Comparison of ENCODE assay signal across 16 mouse cellular contexts in the genomic region with DNA sequence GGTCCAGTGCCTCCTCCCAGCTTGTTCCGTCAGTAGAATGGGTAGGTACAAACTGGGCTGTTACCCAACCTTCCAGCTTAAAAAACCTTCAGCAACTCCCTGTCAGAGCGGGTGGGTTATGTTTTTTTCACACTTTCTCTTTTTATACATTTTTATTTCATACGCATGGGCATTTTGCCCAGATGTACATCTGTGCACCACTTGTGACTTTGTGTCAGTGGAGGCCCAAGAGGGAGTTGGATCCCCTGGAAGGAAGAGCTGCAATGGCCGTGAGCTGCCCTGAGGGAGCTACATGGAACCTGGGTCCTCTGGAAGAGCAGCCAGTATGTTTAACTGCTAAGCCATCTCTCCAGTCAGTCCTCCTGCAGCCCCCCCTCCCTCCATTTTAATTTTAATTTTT. TPM values are rescaled to one million over a fixed set of nuclear protein-coding genes. Genes with fewer than 3 reads are reported as not detected.
"Had no signal": no experiment of that assay in that cellular context is flagged by ENCODE, and none has a peak within 500 bp of the region (broad histone marks: within the 10 kb centered on the region; RNA-seq: fewer than 3 reads in every experiment).

No protein-coding gene starts in this region.

- H3K27ac ChIP-seq: limb, embryonic 12.5 days; liver, embryonic 14.5 days; midbrain, embryonic 13.5 days had no signal

- H3K4me2 ChIP-seq: limb, embryonic 12.5 days; midbrain, embryonic 13.5 days had no signal

- H3K36me3 ChIP-seq: limb, embryonic 12.5 days; midbrain, embryonic 13.5 days had no signal

- H3K9ac ChIP-seq: limb, embryonic 12.5 days; liver, embryonic 14.5 days; midbrain, embryonic 13.5 days had no signal

- H3K9me3 ChIP-seq: limb, embryonic 12.5 days; midbrain, embryonic 13.5 days had no signal

- H3K27me3 ChIP-seq: limb, embryonic 12.5 days; midbrain, embryonic 13.5 days had no signal

- H3K4me1 ChIP-seq: limb, embryonic 12.5 days; midbrain, embryonic 13.5 days had no signal

- DNase-seq: kidney, adult 8-10 months; kidney, postnatal 36 days; layer of hippocampus, adult 9-11 months; layer of hippocampus, postnatal 36 days; lung, adult 2 months; right cerebral cortex, adult 18-20 months; right cerebral cortex, postnatal 25 days; thymus, postnatal 36 days had no signal

- ATAC-seq: intestine, postnatal 0 days; midbrain, embryonic 13.5 days had no signal

- H3K4me3 ChIP-seq: limb, embryonic 12.5 days; midbrain, embryonic 13.5 days had no signal

RNA-seq across cellular contexts. Expression of a gene that starts 14.0 kb away (rescaled TPM):
- polyA plus RNA-seq: intestine, postnatal 0 days; kidney, embryonic 16.5 days; limb, embryonic 12.5 days; midbrain, embryonic 13.5 days; midbrain, postnatal 0 days; thymus, postnatal 0 days had no signal

RNA-seq across cellular contexts. Expression of a gene that starts 47.8 kb away (rescaled TPM):
- polyA plus RNA-seq: limb, embryonic 12.5 days; neural tube, embryonic 14.5 days; thymus, postnatal 0 days had no signal
